Mouse (Mus musculus): Measurements from ENCODE around the gene Lrp8.

DNA sequence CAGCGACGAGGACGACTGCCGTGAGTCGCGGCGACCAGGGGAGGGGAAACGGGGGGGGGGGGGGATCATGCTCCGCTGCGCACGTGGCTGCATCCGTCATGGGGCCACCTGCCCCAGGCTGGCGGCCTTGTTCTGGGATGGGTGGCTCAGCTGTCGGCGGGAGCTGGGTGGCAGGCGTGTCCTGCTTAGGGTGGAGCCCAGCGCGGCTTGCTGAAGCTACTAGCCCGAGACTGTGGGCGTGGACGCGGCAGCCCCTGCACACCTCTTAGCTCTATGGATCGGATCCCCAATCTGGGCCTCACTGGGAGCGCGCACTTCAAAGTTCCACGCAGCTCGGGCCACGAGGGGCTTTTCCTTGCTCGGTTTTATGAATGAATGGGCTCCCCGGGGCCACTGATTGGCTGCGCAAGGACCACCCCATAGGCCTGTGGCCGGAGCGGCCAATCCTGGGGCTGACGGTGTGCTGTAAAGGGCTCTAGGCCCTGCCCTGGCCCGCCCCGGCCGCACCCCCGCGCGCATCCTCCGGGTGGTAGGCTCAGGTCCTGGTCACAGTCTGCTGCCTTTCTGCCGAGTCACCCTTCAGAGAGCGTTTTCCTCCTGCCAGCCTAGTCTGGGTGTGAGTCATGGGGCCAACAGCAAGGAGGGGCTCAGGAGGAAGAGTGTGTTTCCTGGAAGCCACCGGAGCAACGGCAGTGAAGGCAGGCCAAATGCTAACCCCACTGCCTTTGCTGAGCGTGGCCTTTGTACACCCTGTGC, 1.5 kb downstream of the Lrp8 start:
- TF ChIP-seq CTCF (IDR thresholded peaks at IDR 0.05; ENCODE audit: borderline replicate concordance, control insufficient read depth, extremely low read depth, insufficient read depth, low read length, poor library complexity) (peak; percentile 25; the same call in 1 of the 2 replicates), POLR2A (IDR thresholded peaks at IDR 0.05; ENCODE audit: control insufficient read depth, extremely low read depth, insufficient read depth, low read length, poor library complexity) (0 out of 2 replicates have a peak, but pooled peaks have one; percentile 3)
